Mouse (Mus musculus) T-cell, adult 2 months (primary cell): ENCODE results near the gene Pla2g15.
A peak's percentile ranks its signal among the peaks of the same experiment; 100 is the strongest.

Source experiments
- DNase-seq: peaks from one replicate; pipeline ENCODE4 v3.0.0; 2022; ENCODE audit warnings: low spot score

Gene Pla2g15

GRCm38 (mm10) chr8:106149801-106150652 lies at the start of gene Pla2g15:
Gene Pla2g15, plus strand, starts transcription at chr8:106150399.
- peak; percentile 91 for DNase-seq

- no peak for DNase-seq
These were observed 47.9 kb upstream of the Pla2g15 start for GRCm38 (mm10) chr8:106102321-106102720.

GRCm38 (mm10) chr8:106103888-106104287 lies 46.3 kb upstream of the Pla2g15 start:
- DNase-seq = no peak

GRCm38 (mm10) chr8:106106193-106106592 lies 44.0 kb upstream of the Pla2g15 start:
- no peak for DNase-seq

- no peak for DNase-seq
These were observed 42.1 kb upstream of the Pla2g15 start for GRCm38 (mm10) chr8:106108080-106108479.

- DNase-seq = no peak
These were observed 41.5 kb upstream of the Pla2g15 start for GRCm38 (mm10) chr8:106108729-106109128.

GRCm38 (mm10) chr8:106112041-106112440 lies 38.2 kb upstream of the Pla2g15 start:
- DNase-seq = no peak

GRCm38 (mm10) chr8:106112514-106112913 lies 37.7 kb upstream of the Pla2g15 start:
- no peak for DNase-seq

GRCm38 (mm10) chr8:106115897-106116296 lies 34.3 kb upstream of the Pla2g15 start:
- peak; percentile 54 for DNase-seq

GRCm38 (mm10) chr8:106123443-106123842 lies 26.8 kb upstream of the Pla2g15 start:
- no peak for DNase-seq

GRCm38 (mm10) chr8:106126055-106126454 lies 24.1 kb upstream of the Pla2g15 start:
- DNase-seq = no peak

- no peak for DNase-seq
These were observed 23.1 kb upstream of the Pla2g15 start for GRCm38 (mm10) chr8:106127054-106127453.

GRCm38 (mm10) chr8:106127882-106128410 lies 22.3 kb upstream of the Pla2g15 start:
- no peak for DNase-seq

GRCm38 (mm10) chr8:106129232-106129930 lies 20.8 kb upstream of the Pla2g15 start:
- no peak for DNase-seq

GRCm38 (mm10) chr8:106129997-106130396 lies 20.2 kb upstream of the Pla2g15 start:
- DNase-seq = no peak

GRCm38 (mm10) chr8:106130505-106130904 lies 19.7 kb upstream of the Pla2g15 start:
- no peak for DNase-seq

GRCm38 (mm10) chr8:106131021-106131420 lies 19.2 kb upstream of the Pla2g15 start:
- no peak for DNase-seq

- no peak for DNase-seq
These were observed 18.5 kb upstream of the Pla2g15 start for GRCm38 (mm10) chr8:106131488-106132222.

GRCm38 (mm10) chr8:106132356-106132755 lies 17.8 kb upstream of the Pla2g15 start:
- DNase-seq = no peak

- peak; percentile 42 for DNase-seq
These were observed 16.7 kb upstream of the Pla2g15 start for GRCm38 (mm10) chr8:106133526-106133925.

GRCm38 (mm10) chr8:106133946-106134345 lies 16.3 kb upstream of the Pla2g15 start:
- no peak for DNase-seq
